Mouse (Mus musculus): ENCODE measurements at regions not wholly inside any gene's neighbourhood (a gene's known extent, or its start where the extent isn't known, plus 50 kb on each side); places are given as distances from the start of the nearest gene placed in this dataset.

GRCm38 (mm10) chr7:40700656-40701055 is 197.5 kb upstream of the Vstm2b start:
- DNase-seq = no peak
- intact Hi-C loops (cut with DNase I; ENCODE audit: low total_unique reads) = no loop called here

DNA sequence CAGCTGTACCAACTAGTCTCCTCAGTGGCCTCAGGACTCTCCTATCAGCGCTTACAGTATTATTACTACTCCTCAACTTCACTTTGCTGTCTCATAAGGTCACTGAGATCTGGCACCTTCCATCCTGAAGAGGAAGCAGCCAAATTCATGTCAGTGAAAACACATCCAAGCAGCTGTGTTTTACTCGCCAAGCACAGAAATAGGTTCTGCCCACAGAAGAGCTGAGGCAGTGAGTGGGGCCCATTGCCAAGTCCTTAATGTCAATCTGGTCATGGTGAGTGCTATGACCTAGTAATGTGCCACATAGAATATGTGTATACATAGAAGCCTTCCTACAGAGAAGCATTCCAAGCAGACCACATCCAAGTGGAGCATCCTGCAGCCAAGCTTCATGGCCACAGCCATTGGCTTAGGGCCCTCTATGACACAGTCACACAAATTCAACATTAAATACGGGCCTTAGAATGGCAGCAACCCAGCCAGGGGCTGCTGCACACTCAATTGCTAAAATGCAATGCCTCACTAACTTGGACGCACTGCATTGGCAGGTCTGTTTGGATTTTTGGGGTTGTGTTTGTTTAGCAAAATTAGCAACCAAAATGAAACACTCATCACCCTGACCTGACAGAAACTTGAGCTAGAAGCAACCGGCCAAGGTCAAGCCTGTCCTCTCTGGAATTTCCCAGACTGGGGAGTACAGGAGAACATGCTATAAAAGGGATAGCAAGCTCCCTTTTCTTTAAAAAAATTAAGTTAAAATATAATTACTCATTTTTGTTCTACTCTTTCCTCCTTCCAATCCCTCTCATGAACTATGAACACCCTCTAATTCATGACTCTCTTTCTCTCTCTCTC is 195.7 kb upstream of the Vstm2b start:
- intact Hi-C loops (cut with DNase I; ENCODE audit: low total_unique reads) = no loop called here
- DNase-seq = peak; percentile 18

GRCm38 (mm10) chr7:40708231-40708630 is 189.9 kb upstream of the Vstm2b start:
- no peak for DNase-seq
- intact Hi-C loops (cut with DNase I; ENCODE audit: low total_unique reads) = no loop called here

DNA sequence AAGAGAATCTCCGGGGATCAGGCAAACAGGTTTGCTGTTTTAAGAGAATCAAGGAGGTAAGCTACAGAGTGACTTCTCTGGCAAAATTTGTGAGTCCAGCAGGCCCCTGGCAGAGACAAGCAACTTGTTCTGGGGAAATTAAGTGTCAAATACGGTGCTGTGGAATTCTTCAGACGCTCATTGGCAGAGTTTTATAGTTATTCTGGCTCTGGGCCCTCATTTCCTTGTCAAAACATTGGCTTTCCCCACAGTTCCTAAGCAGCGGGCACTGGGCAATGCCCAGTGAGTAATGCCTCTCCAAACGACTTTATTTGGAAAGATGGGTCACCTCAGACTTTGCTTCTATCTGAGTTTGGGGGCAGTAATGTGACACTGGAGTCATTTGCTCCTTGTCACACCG is 180.1 kb upstream of the Vstm2b start:
- intact Hi-C loops (cut with DNase I; ENCODE audit: low total_unique reads) = no loop called here
- no peak for DNase-seq

DNA sequence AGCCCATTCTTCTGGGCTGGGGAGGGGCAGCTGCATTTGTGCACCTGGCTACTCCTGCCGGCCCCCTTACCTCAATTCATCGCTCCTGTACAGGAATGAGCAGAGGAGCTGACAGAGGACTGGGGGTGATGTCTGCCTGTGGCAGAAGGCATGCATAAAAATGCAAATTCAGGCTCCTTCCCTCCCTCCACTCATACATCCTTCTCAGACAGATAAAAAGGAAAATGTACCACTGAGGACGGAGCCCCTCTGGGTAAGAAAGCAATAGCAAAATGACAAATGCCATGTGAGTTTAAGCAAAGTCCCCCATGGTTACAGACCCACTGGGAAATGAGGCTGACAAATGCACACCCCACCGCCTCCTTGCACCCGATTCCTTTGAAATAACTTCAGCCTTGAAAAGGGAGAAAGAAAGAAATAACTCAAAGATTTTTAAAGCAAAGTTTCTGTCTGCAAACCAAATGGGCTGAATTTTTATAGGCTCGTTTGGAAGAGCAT is 161.1 kb upstream of the Vstm2b start:
- intact Hi-C loops (cut with DNase I; ENCODE audit: low total_unique reads) = no loop called here
- no peak for DNase-seq

DNA sequence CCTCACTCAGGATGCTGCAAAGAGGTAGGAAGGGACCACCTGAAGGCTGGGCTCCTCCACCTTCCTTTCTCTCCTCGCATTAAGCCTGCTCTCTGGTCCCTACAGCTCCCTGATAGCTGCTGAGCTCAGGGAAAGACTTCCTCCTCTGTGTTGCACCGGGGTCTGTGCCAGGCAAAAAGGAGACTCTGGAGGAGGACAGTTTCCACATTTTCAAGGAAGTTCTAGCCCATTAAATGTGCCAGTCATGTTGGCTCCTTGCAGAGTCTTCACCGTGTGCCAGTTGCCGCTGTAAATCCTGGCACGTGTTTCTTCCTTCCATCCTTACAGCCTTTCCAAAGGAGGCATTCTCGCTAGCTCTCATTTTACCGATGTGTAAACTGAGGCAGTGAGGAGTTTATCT is 160.6 kb upstream of the Vstm2b start:
- intact Hi-C loops (cut with DNase I; ENCODE audit: low total_unique reads) = no loop called here
- DNase-seq = no peak

DNA sequence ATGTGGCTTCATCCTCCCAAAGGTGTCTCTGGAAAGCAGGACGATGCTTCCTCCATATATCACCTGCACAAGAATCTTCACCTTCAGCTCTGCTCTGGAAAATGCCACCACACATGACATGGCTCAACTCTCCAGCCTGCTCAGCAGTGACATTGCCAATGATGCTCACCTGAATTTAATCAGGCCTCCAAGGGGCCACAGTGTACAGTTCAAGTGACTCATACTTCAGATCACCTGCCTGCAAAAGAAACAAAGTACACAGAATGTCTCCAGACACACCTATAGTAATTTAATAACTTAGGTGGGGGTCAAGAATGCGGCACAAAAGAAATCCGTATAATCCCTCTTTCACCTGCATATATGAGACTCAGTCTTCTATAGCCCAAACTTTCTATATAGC is 160.0 kb upstream of the Vstm2b start:
- no peak for DNase-seq
- intact Hi-C loops (cut with DNase I; ENCODE audit: low total_unique reads) = no loop called here

DNA sequence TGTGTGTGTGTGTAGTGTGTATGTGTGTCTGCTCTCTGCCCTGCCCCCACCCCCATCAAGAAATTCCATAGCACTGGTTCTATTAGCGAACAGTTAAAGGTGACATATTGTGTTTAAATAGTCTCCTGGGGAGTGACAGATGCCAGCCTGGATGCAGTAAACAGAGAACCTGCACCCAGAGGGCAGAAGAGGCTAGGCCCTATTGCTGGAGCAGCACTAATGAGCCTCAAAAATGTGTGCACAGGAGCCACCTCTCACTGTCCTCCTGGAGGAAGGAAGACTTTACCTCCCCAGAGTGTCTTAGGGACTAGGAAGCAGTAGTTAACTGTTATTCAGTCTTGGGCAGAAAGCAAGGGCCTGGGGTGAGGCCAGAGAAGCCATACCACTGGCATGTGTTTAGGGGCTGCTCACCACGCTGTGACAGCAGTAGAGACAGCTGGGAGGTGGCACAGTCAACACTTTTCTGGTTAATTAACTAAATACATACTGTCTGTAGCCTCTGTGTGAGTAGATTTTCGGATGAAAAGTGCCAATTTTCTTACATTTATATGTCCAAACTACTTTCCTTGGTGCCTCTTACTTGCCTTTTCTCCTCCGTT is 155.5 kb upstream of the Vstm2b start:
- no peak for DNase-seq
- intact Hi-C loops (cut with DNase I; ENCODE audit: low total_unique reads) = no loop called here

DNA sequence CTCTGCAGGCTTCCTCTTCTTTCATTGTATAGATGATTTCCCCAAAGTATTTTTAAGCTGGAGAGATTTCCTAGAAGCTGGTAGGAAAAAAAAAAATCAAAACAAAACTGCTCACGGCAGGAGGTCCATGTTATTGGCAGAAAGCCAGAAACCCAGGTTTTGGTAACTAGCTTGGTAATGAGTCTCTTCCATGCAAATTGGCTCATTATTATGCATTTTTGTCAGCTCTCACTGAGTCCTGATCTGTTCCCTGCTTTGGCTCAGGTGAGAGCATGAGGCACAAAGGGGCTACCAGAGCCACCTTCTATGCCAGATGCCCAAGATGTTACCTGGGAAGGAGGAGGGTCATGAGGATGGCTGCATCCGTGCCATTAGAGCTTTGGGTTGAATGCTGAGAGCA is 146.3 kb upstream of the Vstm2b start:
- intact Hi-C loops (cut with DNase I; ENCODE audit: low total_unique reads) = no loop called here
- no peak for DNase-seq

DNA sequence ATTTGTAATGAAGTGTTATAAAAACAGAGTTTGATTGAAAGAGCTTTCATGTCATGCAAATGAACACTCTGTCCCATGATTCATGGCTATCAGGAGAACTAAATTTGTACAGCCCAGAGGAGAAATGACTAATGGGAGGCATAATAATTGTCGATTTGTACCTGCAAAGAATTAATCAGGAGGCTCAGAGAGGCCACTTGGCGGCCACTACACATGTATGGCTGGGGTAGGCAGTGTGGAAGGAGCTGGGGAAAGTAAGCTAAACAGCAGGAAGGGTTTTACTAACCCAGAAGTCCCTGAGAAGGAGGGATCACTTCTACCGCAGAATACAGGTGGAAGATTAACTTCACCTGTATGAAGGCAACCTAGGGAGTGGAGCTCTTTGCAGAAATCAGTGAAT is 145.9 kb upstream of the Vstm2b start:
- intact Hi-C loops (cut with DNase I; ENCODE audit: low total_unique reads) = no loop called here
- DNase-seq = no peak

DNA sequence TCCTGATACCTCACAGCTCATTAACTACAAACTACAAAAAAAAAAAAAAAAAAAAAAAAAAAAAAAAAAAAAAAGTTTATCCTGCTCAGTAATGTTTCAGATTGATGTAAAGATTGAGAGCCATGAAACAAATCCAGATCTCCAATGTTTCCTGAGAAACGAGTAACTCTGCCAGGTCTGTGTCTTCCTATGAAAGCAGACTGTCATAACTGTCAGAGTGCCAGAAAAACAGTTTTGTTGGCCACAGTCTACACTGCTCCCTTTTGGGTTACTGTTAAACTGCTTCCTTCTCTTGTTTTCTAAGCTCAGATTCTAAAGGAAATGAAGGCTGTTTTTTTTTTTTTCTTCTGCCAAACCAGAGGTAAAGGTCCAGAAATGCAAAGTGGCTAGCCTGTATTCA is 144.6 kb upstream of the Vstm2b start:
- DNase-seq = no peak
- intact Hi-C loops (cut with DNase I; ENCODE audit: low total_unique reads) = no loop called here

DNA sequence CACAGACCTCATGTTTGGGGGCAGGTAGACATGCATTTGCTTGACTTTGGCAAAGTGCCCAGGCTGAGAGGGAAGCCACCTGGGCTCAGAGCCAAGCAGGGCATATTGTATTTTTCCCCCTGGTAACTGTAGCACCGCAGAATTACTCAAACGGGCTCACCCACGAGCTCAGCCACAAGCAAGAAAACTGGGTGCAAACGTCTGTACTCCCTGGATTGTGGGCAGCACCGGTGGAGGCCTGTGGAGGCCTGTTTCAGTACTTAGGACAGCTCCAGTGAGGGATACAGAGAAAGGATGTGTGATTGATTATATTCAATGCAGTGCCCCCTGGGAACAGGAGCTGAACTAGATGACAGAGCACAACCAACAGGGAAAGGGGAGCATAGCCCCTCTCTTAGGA is 135.6 kb upstream of the Vstm2b start:
- no peak for DNase-seq
- intact Hi-C loops (cut with DNase I; ENCODE audit: low total_unique reads) = no loop called here

GRCm38 (mm10) chr7:40766142-40766541 is 132.0 kb upstream of the Vstm2b start:
- DNase-seq = no peak
- intact Hi-C loops (cut with DNase I; ENCODE audit: low total_unique reads) = no loop called here

- no peak for DNase-seq
- intact Hi-C loops (cut with DNase I; ENCODE audit: low total_unique reads) = no loop called here
These were observed 121.9 kb upstream of the Vstm2b start for GRCm38 (mm10) chr7:40776220-40776619.

DNA sequence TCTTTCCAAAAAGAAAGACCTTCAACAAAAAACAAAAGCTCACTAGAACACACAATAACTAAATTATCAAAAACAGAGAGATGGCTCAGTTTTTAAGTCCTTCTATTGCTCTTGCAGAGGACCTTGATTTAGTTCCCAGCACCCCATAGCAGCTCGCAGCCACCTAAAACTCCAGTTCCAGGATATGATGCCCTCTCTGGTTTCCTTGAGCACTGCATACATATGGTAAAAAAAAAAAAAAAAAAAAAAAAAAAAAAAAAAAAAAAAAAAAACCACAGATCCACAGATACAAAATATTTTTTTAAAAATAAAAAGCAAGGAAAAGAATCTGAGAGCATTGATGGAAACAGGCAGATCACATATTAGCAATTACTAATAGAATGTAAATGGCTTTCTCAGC is 113.2 kb upstream of the Vstm2b start:
- no peak for DNase-seq
- intact Hi-C loops (cut with DNase I; ENCODE audit: low total_unique reads) = no loop called here

DNA sequence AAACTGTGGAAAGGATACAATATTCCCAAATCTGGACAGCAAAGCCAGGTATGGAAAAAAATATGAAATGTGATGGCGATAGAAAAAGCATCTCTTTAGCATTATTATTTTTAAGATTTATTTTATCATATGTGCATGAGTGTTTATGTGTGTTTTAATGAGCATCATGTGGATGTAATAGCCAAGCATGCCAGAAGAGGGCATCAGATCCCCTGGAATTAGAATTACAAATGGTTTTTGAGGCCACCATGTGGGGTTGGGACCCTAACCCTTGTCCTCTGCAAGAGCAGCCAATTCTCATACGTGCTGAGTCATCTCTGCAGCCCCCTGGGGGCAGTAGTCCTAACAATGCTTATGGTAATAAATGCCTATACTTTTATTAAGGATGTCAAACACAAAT is 111.4 kb upstream of the Vstm2b start:
- intact Hi-C loops (cut with DNase I; ENCODE audit: low total_unique reads) = no loop called here
- no peak for DNase-seq

DNA sequence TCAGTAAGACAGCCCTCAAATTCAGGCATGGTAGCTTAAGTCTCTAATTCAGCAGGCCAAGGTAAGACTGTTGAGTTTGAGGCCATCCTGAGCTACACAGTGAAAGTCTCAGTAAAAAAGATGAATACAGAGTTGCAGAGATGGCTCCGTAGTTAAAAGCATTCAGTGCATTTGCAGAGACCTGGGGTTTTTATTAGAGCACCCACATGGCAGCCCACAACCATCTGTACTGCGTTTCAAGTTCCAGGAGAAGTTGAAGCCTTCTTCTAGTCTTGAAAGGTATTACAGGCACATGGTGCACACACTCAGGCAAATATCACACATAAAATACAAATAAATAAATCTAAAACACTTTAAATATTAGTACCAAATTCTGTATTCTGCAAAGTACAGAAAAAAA is 109.6 kb upstream of the Vstm2b start:
- DNase-seq = no peak
- intact Hi-C loops (cut with DNase I; ENCODE audit: low total_unique reads) = no loop called here

- intact Hi-C loops (cut with DNase I; ENCODE audit: low total_unique reads) = no loop called here
- DNase-seq = no peak
These were observed 103.5 kb upstream of the Vstm2b start for GRCm38 (mm10) chr7:40794458-40795207.

DNA sequence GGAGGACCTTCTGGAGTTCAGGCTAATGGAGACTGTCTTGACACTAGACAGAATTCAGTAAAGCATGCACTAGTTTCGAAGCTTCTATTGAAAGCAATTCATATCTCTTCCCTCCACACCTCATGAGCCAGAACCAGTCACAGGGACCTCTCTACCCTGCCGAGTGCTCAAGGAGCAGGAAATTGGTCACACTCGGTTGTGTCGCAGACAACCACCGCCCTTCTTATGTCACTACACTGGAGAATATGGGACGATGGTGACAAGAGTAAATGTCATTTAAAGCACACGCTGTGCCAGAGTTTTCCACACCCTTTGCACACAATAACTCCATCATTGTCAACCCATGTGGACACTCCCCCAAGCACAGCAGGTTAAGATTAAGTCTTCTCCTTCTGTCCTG is 98.3 kb upstream of the Vstm2b start:
- DNase-seq = no peak
- intact Hi-C loops (cut with DNase I; ENCODE audit: low total_unique reads) = no loop called here

DNA sequence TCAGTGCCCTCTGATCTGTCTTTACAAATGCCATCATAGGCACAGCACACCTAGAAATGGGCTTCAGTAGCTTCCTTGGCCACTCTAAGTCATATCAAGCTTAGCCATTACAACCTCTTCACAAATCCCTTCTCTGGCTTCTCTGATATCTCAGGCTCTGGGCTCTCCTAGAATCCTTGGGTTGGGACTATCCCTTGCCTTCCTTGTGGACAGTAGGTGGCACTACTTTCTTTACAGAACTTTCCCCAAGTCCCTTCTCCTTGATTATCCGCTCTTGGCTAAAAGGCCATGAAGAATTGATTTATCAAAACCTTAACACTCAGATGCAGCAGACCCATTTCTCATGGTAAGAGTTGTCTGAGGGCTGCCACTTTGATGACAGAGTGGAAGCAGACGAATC is 96.8 kb upstream of the Vstm2b start:
- DNase-seq = no peak
- intact Hi-C loops (cut with DNase I; ENCODE audit: low total_unique reads) = no loop called here

- no peak for DNase-seq
- intact Hi-C loops (cut with DNase I; ENCODE audit: low total_unique reads) = no loop called here
These were observed 92.9 kb upstream of the Vstm2b start for GRCm38 (mm10) chr7:40805211-40805610.
